Mouse (Mus musculus): Measurements from ENCODE around the gene Rreb1. TPM values are rescaled to one million over a fixed set of nuclear protein-coding genes. Genes with fewer than 3 reads are reported as not detected.

The Rreb1 gene
- polyA plus RNA-seq, 1 experiment from 2014 or later = 3.0 TPM

GRCm38 (mm10) chr13:37853441-37853840 lies 75.2 kb downstream of the Rreb1 start:
- no peak overlapping the region for H3K4me3 ChIP-seq (ENCODE audit: low read depth, low read length)
- H3K27me3 ChIP-seq (ENCODE audit: control insufficient read depth, insufficient read depth, low read length) = no peaks in the 10 kb centered on the region
- no peak overlapping the region for H3K27ac ChIP-seq (ENCODE audit: low read depth, low read length)
- H3K9ac ChIP-seq (replicated peaks; ENCODE audit: low read depth, low read length) = no peak overlapping the region
- no peaks in the 10 kb centered on the region for H3K36me3 ChIP-seq (ENCODE audit: control insufficient read depth, insufficient read depth, low read length)
- H3K4me2 ChIP-seq (ENCODE audit: low read depth, low read length) = no peak overlapping the region
- H3K9me3 ChIP-seq (ENCODE audit: control insufficient read depth, low read length) = no peaks in the 10 kb centered on the region
- 68% methylated on average over 4 of the region's 4 CpGs for WGBS
- H3K4me1 ChIP-seq (ENCODE audit: control insufficient read depth, insufficient read depth, low read length) = peaks cover 15% of the 10 kb centered on the region
- ATAC-seq (ENCODE audit: low read depth) = no peak

DNA sequence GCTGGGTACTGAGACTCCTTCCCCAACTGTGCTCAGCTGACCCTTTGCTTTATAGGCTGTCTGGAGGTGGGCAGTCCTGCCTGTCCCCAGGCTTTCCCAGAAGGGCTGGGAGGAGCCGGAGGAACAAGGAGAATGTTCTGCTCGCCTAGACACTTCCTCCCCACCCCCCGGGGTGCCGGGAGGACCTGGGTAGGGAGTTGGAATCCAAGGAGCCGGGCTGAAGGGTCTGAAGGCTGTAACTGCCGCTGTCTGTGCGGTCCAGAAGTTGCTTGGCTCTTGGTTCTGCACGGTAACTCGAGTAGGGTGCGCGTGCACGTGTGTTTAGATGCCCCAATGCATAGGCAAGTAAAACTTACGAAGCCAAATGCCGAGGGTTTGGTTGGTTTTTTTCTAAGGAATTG lies 75.8 kb downstream of the Rreb1 start:
- H3K36me3 ChIP-seq (ENCODE audit: control insufficient read depth, insufficient read depth, low read length) = no peaks in the 10 kb centered on the region
- no peak for ATAC-seq (ENCODE audit: low read depth)

GRCm38 (mm10) chr13:37854455-37855220 lies 76.4 kb downstream of the Rreb1 start:
- Histone ChIP-seq H3K27ac (ENCODE audit: low read depth, low read length) (no peak overlapping the region), H3K4me3 (ENCODE audit: low read depth, low read length) (no peak overlapping the region; the same call in 1 of the 2 replicates), H3K27me3 (ENCODE audit: control insufficient read depth, insufficient read depth, low read length) (no peaks in the 10 kb centered on the region), H3K4me2 (ENCODE audit: low read depth, low read length) (peak overlapping the region; percentile 35; the same call in 1 of the 2 replicates), H3K9ac (replicated peaks; ENCODE audit: low read depth, low read length) (no peak overlapping the region), H3K36me3 (ENCODE audit: control insufficient read depth, insufficient read depth, low read length) (no peaks in the 10 kb centered on the region), H3K4me1 (ENCODE audit: control insufficient read depth, insufficient read depth, low read length) (peaks cover 17% of the 10 kb centered on the region), H3K9me3 (ENCODE audit: control insufficient read depth, low read length) (no peaks in the 10 kb centered on the region)
- 16% methylated on average over 14 of the region's 14 CpGs for WGBS
- ATAC-seq (ENCODE audit: low read depth) = no peak

More for the DNA sequence above, 75.8 kb downstream of the Rreb1 start:
- peak overlapping the region; percentile 35; the same call in 1 of the 2 replicates for H3K4me2 ChIP-seq (ENCODE audit: low read depth, low read length)
- no peaks in the 10 kb centered on the region for H3K27me3 ChIP-seq (ENCODE audit: control insufficient read depth, insufficient read depth, low read length)
- no peak overlapping the region for H3K27ac ChIP-seq (ENCODE audit: low read depth, low read length)
- H3K9ac ChIP-seq (replicated peaks; ENCODE audit: low read depth, low read length) = no peak overlapping the region
- peaks cover 17% of the 10 kb centered on the region for H3K4me1 ChIP-seq (ENCODE audit: control insufficient read depth, insufficient read depth, low read length)
- no peak overlapping the region; the same call in 1 of the 2 replicates for H3K4me3 ChIP-seq (ENCODE audit: low read depth, low read length)
- WGBS = 2% methylated on average over 14 of the region's 14 CpGs
- H3K9me3 ChIP-seq (ENCODE audit: control insufficient read depth, low read length) = no peaks in the 10 kb centered on the region

DNA sequence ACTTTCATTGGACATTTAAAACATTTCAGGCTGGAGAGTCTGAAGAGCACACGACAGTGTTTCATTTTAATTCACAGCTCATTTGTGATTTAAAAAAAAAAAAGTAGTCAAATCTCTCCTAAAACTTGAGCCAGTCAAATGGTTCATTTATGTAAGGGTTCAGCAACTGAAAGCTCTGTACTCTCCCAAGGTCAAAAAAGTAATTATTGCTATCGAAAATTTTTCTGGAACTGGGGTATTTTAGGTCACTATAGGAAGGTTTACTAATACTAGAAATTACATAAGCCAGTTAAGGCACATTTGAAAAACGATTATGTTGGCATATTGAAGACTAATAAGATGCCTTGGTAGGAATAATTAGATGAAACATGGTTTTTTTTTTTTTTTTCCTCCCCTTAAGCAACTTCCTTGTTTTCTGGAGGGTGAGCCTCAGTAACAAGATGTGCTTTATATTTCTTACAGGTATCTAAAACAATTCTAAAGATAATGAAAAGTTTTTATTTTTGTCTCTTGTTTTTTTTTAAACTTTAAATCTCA lies 77.1 kb downstream of the Rreb1 start:
- Histone ChIP-seq H3K27ac (ENCODE audit: low read depth, low read length) (no peak overlapping the region), H3K9ac (replicated peaks; ENCODE audit: low read depth, low read length) (no peak overlapping the region), H3K4me1 (ENCODE audit: control insufficient read depth, insufficient read depth, low read length) (peaks cover 17% of the 10 kb centered on the region), H3K27me3 (ENCODE audit: control insufficient read depth, insufficient read depth, low read length) (no peaks in the 10 kb centered on the region), H3K36me3 (ENCODE audit: control insufficient read depth, insufficient read depth, low read length) (no peaks in the 10 kb centered on the region), H3K4me2 (ENCODE audit: low read depth, low read length) (no peak overlapping the region), H3K9me3 (ENCODE audit: control insufficient read depth, low read length) (no peaks in the 10 kb centered on the region), H3K4me3 (ENCODE audit: low read depth, low read length) (no peak overlapping the region)
- WGBS = 64% methylated on average over 3 of the region's 3 CpGs
- ATAC-seq (ENCODE audit: low read depth) = no peak

- peaks cover 17% of the 10 kb centered on the region for H3K4me1 ChIP-seq (ENCODE audit: control insufficient read depth, insufficient read depth, low read length)
- no peak overlapping the region for H3K4me2 ChIP-seq (ENCODE audit: low read depth, low read length)
- H3K9me3 ChIP-seq (ENCODE audit: control insufficient read depth, low read length) = no peaks in the 10 kb centered on the region
- H3K27ac ChIP-seq (ENCODE audit: low read depth, low read length) = no peak overlapping the region
- H3K9ac ChIP-seq (replicated peaks; ENCODE audit: low read depth, low read length) = no peak overlapping the region
- no peaks in the 10 kb centered on the region for H3K36me3 ChIP-seq (ENCODE audit: control insufficient read depth, insufficient read depth, low read length)
- no peak for ATAC-seq (ENCODE audit: low read depth)
- no peaks in the 10 kb centered on the region for H3K27me3 ChIP-seq (ENCODE audit: control insufficient read depth, insufficient read depth, low read length)
- no peak overlapping the region for H3K4me3 ChIP-seq (ENCODE audit: low read depth, low read length)
Measured at GRCm38 (mm10) chr13:37855765-37856164, 77.6 kb downstream of the Rreb1 start.

- peaks cover 17% of the 10 kb centered on the region for H3K4me1 ChIP-seq (ENCODE audit: control insufficient read depth, insufficient read depth, low read length)
- no peaks in the 10 kb centered on the region for H3K9me3 ChIP-seq (ENCODE audit: control insufficient read depth, low read length)
- H3K9ac ChIP-seq (replicated peaks; ENCODE audit: low read depth, low read length) = 0 out of 2 replicates have a peak overlapping the region, but pooled peaks have one; percentile 81
- H3K4me3 ChIP-seq (ENCODE audit: low read depth, low read length) = no peak overlapping the region; the same call in 1 of the 2 replicates
- 52% methylated on average over 2 of the region's 2 CpGs for WGBS
- H3K4me2 ChIP-seq (ENCODE audit: low read depth, low read length) = no peak overlapping the region
- no peak for ATAC-seq (ENCODE audit: low read depth)
- H3K27me3 ChIP-seq (ENCODE audit: control insufficient read depth, insufficient read depth, low read length) = no peaks in the 10 kb centered on the region
- H3K27ac ChIP-seq (ENCODE audit: low read depth, low read length) = no peak overlapping the region
- no peaks in the 10 kb centered on the region for H3K36me3 ChIP-seq (ENCODE audit: control insufficient read depth, insufficient read depth, low read length)
Measured at GRCm38 (mm10) chr13:37856537-37856936, 78.3 kb downstream of the Rreb1 start.

DNA sequence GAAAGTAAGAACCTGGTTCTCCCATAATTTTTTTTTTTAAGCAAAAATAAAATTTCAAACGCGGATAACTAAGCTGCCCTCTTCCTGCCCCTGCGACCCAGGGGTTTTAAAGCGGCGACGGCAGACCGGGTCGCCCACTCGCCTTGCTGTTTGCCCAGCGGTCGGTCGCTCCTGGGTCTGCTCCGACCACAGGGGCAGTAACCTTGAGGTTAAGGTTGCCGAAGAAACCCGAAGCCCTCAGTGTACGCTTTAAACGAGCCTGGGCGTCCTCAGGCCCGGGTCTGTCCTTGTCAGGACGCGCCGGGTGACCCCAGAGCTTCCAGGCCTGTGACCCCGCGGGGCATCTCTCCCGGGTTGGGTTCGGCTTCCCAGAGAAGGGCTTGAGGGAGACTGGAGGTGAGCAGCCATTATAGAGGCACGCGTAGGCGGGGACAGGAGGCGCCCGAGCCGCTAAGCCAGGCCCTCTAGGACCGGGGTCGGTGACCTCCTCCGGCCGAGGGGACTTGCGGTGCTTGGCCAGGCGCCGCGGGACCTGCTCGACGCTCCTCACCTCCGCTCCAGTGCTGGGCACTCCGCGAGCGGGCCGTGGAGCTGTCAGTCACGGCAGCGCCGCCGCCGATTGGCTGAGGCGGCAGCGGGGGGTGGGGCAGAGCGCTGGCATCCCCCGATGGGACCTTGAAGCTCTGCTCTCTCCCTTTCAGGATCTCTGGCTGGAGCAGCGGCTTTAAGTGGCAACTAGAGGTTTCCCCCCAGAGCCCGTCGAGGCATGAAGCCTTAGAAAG lies 79.3 kb downstream of the Rreb1 start:
- ATAC-seq (ENCODE audit: low read depth) = peak; percentile 97
- no peaks in the 10 kb centered on the region for H3K36me3 ChIP-seq (ENCODE audit: control insufficient read depth, insufficient read depth, low read length)
- H3K4me2 ChIP-seq (ENCODE audit: low read depth, low read length) = peak overlapping the region; percentile 90
- WGBS = 1% methylated on average over 59 of the region's 59 CpGs
- peak overlapping the region; percentile 70 for H3K4me3 ChIP-seq (ENCODE audit: low read depth, low read length)
- peaks cover 22% of the 10 kb centered on the region for H3K4me1 ChIP-seq (ENCODE audit: control insufficient read depth, insufficient read depth, low read length)
- H3K9me3 ChIP-seq (ENCODE audit: control insufficient read depth, low read length) = no peaks in the 10 kb centered on the region
- H3K27ac ChIP-seq (ENCODE audit: low read depth, low read length) = peak overlapping the region; percentile 22; the same call in 1 of the 2 replicates
- H3K9ac ChIP-seq (replicated peaks; ENCODE audit: low read depth, low read length) = peak overlapping the region; percentile 81
- no peaks in the 10 kb centered on the region for H3K27me3 ChIP-seq (ENCODE audit: control insufficient read depth, insufficient read depth, low read length)

DNA sequence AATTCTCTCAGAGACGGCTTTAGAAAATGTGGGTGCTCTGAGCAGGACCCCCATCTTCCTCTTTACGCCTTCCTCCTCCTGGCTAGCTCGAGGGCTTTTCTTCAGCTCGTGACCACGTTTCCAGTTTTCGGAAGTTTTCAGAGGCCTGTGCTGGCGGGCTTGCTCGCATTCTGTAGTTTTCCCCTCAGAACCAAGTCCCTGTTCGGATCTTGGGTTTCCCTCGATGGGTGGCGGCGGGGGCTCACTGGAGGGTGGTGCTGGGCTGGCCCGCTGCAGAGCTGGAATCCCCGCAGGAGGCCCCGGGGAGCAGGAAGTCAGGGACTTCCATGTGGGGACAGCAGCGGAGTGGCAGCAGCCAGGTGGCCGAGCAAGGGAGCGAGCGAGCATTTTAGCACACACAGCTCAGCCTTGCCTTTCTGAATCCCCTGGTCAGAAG lies 79.9 kb downstream of the Rreb1 start:
- Histone ChIP-seq H3K36me3 (ENCODE audit: control insufficient read depth, insufficient read depth, low read length) (no peaks in the 10 kb centered on the region), H3K4me1 (ENCODE audit: control insufficient read depth, insufficient read depth, low read length) (peaks cover 24% of the 10 kb centered on the region), H3K9ac (replicated peaks; ENCODE audit: low read depth, low read length) (peak overlapping the region; percentile 81), H3K9me3 (ENCODE audit: control insufficient read depth, low read length) (no peaks in the 10 kb centered on the region), H3K27me3 (ENCODE audit: control insufficient read depth, insufficient read depth, low read length) (no peaks in the 10 kb centered on the region), H3K27ac (ENCODE audit: low read depth, low read length) (no peak overlapping the region), H3K4me3 (ENCODE audit: low read depth, low read length) (peak overlapping the region; percentile 70), H3K4me2 (ENCODE audit: low read depth, low read length) (peak overlapping the region; percentile 90)
- WGBS = 6% methylated on average over 19 of the region's 19 CpGs
- ATAC-seq (ENCODE audit: low read depth) = peak; percentile 28
